Comparison of ENCODE assay signal across 9 mouse cellular contexts in genomic region chr11:79080965-79081891, GRCm38 (mm10).
A peak's percentile ranks its signal among the peaks of the same experiment; 100 is the strongest.
DNase-seq lines count a peak whose midpoint lies in the region; ATAC-seq and TF ChIP-seq lines count a peak whose summit lies in the region.
"Had no signal": no experiment of that assay in that cellular context is flagged by ENCODE, and none has a peak within 500 bp of the region (broad histone marks: within the 10 kb centered on the region; RNA-seq: fewer than 3 reads in every experiment).

No protein-coding gene starts in this region.

- WGBS in heart, embryonic 10.5 days, result 59% methylated on average over 16 of the region's 16 CpGs

- H3K4me1 ChIP-seq in heart, embryonic 10.5 days, result peaks cover 87% of the 10 kb centered on the region

- CTCF ChIA-PET in Patski (lab: Charles Lee), result interaction anchor here (1.0 kb wide), 1 partner anchor 25 kb away, joined by 3 read pairs; no protein-coding TSS in a partner anchor

- H3K4me3 ChIP-seq in heart, embryonic 10.5 days, result no peak overlapping the region
- H3K4me3 ChIP-seq: embryonic facial prominence, embryonic 13.5 days had no signal

- in situ Hi-C loops in Patski (cut with MboI; ENCODE audit: low pct_unique_long_range_greater_than_20kb), result loop anchor here (5.0 kb wide), 1 partner anchor 49 kb away; no protein-coding TSS in a partner anchor

- H3K36me3 ChIP-seq in heart, embryonic 10.5 days, result no peaks in the 10 kb centered on the region
- H3K36me3 ChIP-seq: embryonic facial prominence, embryonic 13.5 days had no signal

- peak; percentile 63 for ATAC-seq in Patski

- DNase-seq in 3134 (ENCODE audit: extremely low read depth, insufficient read length, low spot score) (peak; percentile 75), Patski (ENCODE audit: low read depth, low spot score) (peak; percentile 50)
- DNase-seq in heart, embryonic 10.5 days (ENCODE audit: low spot score), result no peak
- peak; percentile 68 to 74 for DNase-seq in lung, adult 18-20 months
- no peak for DNase-seq in frontal cortex, postnatal 14 days (ENCODE audit: low spot score in 2 of 2)
- DNase-seq in thymus, postnatal 4 days, result no peak
- DNase-seq in left cerebral cortex, adult 11 months (ENCODE audit: low spot score), result no peak
- no peak for DNase-seq in testis, postnatal 10 days (ENCODE audit: low spot score)

- POLR2A ChIA-PET in Patski (lab: Charles Lee), result interaction anchor here (1.2 kb wide), 1 partner anchor 16 kb away, joined by 6 read pairs; no protein-coding TSS in a partner anchor

- peak overlapping the region; percentile 72 for H3K27ac ChIP-seq in heart, embryonic 10.5 days
- H3K27ac ChIP-seq: embryonic facial prominence, embryonic 13.5 days had no signal

- H3K27me3 ChIP-seq in Patski, result no peaks in the 10 kb centered on the region
- no peaks in the 10 kb centered on the region for H3K27me3 ChIP-seq in heart, embryonic 10.5 days (ENCODE audit: insufficient read depth, poor library complexity, severe bottlenecking)
- H3K27me3 ChIP-seq: embryonic facial prominence, embryonic 13.5 days had no signal

- no peak for TF ChIP-seq CTCF in Patski (IDR thresholded peaks at IDR 0.05)

- H3K9me3 ChIP-seq in heart, embryonic 10.5 days, result no peaks in the 10 kb centered on the region
- H3K9me3 ChIP-seq: embryonic facial prominence, embryonic 13.5 days had no signal

Comparison
In these comparisons a context has a peak if more than half of its experiments do, and no peak if none do; other contexts are left out.
1. DNase-seq: peak in 3134 (single experiment), Patski (single experiment) and lung, adult 18-20 months (2 of 2); none in heart, embryonic 10.5 days (single experiment), frontal cortex, postnatal 14 days (0 of 2), thymus, postnatal 4 days (single experiment), left cerebral cortex, adult 11 months (single experiment) and testis, postnatal 10 days (single experiment).